Mouse (Mus musculus): Measurements from ENCODE around the gene Trim25.
"Not testable (repeated sequence)": the region's sequence is repeated elsewhere in the genome, so short reads cannot be mapped to it uniquely, and the experiment has no call there.

Trim25 gene

DNA sequence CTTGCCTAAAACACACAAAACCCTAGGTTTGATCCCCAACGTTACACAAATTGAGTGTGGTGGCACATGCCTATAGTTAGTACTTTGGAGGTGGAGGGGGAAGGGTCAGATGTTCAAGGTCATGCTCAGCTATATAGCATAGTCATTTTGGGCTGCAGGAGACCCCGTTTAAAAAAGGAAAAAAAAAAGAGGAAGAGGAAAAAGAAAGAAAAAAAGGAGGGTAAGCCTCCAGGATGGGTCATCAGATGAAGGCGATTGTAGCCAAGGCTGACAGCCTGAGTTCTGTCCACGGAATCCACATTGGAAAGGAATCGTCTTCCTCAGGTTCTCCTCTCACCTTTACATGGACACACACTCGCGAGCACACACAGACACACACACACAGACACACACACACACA lies 4.7 kb upstream of the Trim25 start:
- no peak for DNase-seq (ENCODE audit: inconsistent ontology term)

DNA sequence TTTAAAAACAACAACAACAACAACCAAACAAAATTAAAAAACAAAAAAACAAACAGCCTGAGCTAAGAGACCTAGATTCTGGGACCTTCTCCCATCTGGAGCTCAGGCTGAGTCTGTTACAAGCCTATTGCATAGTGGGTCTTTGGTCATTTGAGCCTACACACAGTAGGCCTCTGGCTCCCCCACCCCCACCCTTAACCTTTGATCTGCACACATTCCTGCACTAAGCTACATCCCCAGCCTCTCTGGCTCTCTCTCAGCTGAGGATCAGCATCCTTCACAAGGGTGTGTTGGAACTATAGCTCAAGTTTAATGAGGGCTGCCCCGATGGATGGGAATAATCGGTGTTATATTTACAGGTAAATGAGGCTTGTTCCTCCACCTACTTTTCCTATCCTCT lies 3.6 kb upstream of the Trim25 start:
- no peak for DNase-seq (ENCODE audit: inconsistent ontology term)

DNA sequence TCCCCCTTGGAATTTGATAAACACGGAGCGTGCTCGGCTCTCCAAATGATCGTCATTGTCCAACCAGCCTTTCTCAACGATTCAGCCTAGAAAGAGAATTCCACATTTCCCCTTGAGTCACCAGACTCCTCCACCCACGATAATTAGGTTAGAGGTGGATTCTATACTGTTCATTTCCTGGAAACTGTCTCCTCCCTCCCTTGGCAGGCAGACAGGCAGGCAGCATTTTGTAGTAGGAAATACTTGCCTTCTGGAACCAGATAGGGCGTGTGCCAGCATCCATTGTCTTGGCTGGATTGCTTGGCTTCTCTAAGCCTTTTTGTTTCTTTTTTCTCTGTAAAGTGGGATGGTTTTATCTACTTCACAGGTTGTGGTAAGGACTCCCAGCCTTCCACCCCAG lies 2.7 kb upstream of the Trim25 start:
- no peak for DNase-seq (ENCODE audit: inconsistent ontology term)

DNA sequence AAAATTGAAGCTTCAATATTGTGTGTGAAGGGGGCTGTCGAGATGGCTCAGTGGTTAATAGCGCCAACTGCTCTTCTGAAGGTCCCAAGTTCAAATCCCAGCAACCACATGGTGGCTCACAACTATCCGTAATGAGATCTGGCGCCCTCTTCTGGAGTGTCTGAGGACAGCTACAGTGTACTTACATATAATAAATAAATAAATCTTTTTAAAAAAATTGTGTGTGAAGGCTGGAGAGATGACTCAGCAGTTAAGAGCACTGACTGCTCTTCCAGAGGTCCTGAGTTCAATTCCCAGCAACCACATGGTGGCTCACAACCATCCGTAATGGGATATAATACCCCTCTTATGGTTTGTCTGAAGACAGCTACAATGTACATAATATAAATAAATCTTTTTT lies 1.8 kb upstream of the Trim25 start:
- DNase-seq (ENCODE audit: inconsistent ontology term), result not testable (repeated sequence)

DNA sequence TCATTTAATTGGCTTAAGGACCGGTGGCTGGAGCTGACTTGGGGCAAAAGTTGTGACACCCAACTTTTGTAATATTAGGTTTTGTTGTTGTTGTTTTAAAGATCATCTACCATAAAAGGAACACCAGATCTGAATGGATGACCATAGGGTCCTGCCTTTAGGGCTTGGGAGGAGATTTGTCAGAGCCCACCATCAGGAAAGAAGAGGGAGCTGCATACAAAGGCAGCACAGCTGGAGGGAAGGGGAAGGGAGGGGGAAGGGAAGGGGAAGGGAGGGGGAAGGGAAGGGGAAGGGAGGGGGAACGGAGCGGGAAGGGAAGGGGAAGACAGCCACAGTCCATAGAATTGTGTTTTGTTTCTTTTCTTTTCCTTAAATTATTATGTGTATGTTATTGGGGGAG lies 770 bp upstream of the Trim25 start:
- DNase-seq (ENCODE audit: inconsistent ontology term), result no peak

DNA sequence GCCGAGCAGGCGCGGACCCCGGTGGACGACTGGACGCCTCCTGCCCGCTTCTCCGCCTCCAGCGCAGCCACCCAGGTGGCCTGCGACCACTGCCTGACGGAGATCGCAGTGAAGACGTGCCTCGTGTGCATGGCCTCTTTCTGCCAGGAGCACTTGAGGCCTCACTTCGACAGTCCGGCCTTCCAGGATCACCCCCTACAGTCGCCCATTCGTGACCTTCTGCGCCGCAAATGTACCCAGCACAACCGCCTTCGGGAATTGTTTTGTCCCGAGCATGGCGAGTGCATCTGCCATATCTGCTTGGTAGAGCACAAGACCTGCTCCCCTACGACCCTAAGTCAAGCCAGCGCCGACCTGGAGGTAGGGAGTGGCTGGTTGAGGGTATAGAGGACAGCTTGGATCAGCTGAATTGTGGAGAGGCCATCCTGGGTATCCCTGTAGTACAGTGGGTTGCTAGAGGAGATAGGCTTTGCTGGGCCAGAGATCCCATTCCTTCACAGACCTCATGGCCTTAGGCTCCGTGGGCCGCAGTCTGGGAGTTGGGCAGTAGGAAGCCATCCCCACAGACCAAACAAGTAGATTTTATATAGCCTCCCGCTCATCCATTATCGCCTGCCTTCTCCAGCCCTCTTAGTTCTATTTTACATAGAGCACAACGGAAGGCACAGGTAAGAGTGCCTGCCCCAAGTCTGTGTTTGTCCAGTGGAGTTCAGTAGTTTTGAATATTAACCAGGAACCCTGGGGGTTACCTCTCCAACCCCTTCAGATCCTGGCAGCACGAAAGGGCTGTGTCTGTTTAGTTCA lies 749 bp downstream of the Trim25 start:
- DNase-seq (ENCODE audit: inconsistent ontology term), result peak; percentile 25

DNA sequence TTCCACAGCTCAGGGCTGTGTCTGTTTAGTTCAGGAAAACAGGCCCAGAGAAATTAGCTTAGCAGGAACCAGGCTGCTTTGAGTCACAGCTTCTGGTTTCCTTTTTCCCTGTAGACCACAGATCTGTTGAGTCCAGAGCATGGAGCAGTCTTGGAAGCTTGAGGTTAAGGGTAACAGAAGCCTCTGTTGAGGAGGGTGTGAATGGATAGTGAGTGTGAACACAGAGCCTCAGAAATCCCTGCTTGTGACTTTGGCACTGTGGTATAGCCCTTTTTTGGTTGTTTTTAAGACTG lies 1.3 kb downstream of the Trim25 start:
- DNase-seq (ENCODE audit: inconsistent ontology term), result no peak

DNA sequence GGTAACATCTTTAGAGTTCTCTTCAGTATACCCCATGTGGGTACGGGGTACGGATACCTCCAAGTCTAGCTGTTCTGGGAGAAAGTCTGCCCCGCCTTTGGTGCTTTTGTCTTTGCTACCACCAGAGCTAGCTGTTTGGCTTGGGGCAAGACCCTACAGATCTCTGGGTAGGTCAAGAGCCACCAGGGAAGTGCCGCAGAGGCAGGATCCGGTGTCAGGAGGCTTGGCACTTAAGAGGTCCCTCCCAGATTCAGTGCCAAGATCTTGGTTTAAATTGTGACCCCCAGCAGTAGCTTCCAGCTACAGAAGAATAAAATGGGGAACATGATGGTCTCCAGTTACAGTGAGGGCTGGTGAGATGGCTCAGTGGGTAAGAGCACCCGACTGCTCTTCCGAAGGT lies 2.4 kb downstream of the Trim25 start:
- no peak for DNase-seq (ENCODE audit: inconsistent ontology term)

DNA sequence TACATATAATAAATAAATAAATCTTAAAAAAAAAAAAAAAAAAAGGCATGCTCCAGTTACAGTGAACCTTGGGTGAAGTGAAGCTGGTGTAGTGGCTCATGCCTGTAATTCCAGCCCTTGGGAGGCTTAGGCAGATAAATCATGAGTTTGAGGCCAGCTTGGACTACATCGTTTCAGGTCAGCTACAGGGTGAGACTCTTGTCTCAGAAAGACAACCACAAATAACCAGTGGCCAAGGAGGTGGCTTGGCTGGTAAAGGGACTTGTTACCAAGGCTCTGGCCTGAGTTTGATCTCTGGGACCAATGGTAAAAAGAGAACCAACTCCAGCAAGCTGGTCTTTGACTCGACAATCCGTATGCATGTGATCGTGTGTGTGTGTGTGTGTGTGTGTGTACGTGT lies 2.9 kb downstream of the Trim25 start:
- no peak for DNase-seq (ENCODE audit: inconsistent ontology term)

DNA sequence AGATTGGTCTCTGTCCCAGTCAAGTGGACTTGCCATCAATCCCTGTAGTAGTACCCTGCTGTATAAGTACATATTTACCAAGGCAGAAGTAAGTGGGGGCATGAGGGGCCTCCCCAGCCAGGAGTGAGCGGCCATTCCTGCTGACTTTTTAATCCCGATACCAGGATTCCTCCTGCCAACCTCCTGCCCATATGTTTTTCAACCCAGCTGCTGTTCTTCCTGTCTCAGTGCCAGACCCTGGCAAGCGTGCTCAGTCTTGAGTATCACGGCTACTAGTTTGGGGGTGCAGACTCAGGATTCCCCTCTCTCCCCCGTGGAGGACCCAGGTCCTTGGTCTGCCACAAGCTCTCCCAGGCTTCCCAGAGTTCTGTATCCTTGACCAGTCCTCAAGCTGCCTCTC lies 3.4 kb downstream of the Trim25 start:
- no peak for DNase-seq (ENCODE audit: inconsistent ontology term)

DNA sequence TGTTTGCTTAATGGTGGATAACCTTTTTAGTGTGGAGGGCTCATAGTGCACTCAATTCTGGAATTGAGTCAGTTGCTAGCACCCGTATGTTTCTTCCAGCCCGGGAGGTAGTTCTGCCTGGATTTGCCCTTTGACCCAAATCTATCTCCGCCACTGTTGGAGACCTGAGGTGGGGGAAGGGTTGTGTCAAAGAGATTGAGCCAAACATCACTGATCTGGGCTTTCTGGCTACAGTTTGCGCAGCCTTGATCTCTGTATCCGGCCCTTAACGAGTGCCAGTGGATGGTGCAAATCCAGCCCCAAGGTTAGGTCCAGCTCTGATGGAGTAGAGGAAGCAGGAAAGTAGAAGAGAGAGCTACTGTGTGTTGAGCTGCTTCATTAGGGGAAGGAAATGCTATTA lies 3.9 kb downstream of the Trim25 start:
- no peak for DNase-seq (ENCODE audit: inconsistent ontology term)

DNA sequence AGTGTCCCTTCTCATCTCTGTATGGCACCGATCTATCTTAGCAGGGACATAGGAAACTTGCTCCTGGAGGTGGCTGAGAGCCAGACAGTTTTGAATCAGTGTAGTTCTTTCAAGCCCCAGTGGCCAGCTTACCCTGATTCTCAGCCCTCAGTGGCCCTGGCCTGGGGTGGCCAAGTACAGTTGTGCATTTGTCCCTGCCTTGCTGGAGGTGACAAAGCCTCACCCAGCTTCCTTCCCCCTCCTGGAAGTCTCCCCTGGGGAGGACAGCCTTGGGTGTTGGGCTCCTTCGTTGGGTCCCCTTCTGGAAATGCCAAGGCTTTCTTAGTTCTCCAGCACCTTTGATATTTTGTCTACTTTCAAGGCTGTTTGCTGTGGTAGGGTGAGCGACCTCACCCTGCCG lies 4.5 kb downstream of the Trim25 start:
- DNase-seq (ENCODE audit: inconsistent ontology term), result no peak

DNA sequence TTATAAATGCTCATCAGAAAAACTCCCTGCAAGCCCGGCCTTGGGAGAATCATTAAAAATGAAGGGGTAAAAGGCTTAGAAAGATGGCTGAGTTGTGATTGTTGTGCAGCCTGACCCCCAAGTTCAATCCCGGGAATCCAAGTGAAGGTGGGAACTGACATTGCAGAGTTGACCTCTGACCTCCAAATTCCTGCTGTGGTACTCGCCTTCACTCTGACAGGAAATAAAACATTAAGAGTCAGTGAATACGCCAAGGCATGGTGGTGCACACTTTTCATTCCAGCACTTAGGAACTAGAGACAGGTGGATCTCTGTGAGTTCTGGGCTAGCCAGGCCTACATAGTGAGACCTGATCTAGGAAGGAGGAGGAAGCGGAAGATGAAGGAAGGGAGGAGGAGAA lies 6.3 kb downstream of the Trim25 start:
- DNase-seq (ENCODE audit: inconsistent ontology term), result no peak

DNA sequence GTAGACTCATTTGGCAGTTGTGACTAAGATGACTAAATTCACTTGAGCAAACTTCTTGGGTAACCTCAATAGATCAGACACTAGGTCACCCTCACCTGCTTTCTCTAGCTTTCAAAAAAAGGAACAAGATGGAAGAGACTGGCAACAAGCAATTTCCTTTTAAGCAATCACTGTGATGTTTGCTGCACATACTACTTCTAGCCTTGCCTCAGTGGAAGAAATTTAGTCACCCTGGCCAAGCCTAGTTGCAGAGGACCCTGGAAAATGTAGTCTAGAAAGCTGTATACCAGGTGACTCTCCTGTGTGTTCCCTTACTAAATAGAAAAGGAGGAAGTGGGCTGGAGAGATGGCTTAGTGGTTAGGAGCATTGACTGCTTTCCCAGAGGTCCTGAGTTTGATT lies 7.2 kb downstream of the Trim25 start:
- no peak for DNase-seq (ENCODE audit: inconsistent ontology term)

DNA sequence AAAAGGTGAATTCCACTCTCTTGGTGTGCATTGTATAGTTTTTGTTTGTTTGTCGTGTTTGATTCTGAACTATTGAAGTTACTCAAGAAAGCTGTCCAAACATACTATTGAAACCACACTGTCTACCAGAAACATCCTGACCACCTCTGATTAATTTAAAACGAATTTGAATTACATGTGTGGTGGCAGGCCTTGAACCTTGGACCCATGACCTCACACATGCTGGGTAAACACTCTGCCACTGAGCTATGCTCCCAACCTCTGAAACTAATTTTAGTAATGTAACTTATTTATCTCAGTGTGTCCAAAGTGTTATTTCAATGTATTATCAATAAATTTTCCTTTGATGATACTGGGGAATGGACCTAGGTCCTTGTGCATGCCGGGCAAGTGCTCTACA lies 8.4 kb downstream of the Trim25 start:
- no peak for DNase-seq (ENCODE audit: inconsistent ontology term)

DNA sequence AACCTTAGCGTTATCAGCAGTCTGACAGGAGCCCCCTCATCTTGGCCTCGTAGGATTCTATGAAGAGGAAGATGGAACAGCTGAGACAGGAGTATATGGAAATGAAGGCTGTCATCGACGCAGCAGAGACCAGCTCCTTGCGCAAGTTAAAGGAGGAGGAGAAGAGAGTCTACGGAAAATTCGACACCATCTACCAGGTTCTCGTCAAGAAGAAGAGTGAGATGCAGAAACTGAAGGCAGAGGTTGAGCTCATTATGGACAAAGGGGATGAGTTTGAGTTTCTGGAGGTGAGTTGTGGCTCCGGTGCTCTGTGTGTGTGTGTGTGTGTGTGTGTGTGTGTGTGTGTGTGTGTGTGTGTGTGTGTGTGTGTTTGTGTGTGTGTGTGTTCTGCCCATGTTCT lies 9.9 kb downstream of the Trim25 start:
- DNase-seq (ENCODE audit: inconsistent ontology term), result no peak

DNA sequence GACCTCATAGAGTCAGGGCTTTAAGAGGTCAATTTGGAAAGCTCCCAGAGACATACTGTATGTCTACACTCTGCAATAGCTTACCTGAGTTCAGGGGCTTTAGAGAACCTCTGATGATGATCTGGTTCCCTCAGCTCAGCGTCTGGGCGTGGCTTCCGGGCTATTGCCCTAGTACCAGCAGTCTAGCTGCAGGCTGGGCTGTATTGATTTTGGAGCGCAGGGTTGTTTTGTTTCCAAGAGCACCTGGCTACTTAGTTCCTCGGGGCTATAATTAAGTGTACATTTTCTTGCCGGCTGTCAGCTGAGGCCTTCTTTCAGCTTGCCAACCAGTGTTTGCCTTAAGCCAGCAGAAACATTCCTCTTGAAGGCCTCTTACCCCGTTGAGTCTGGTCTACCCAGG lies 10.3 kb downstream of the Trim25 start:
- DNase-seq (ENCODE audit: inconsistent ontology term), result no peak

DNA sequence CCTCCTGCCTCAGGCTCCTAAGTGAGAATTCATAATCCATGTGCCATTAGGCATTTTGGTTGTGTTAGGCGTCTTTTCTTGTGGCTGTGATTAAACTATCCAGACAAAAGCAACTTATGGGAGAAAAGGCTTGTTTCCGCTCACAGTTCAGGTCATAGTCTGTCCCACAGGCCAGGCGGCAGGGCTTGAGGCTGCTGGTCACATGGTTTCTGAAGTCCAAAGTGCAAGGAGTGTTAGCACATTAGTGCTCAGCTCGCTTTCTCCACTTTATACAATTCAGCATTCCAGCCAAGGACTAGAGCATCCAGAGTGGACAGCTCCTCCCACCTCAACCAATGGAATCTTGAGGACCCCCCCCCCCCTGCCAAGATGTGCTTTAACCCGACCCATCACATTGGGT lies 13.1 kb downstream of the Trim25 start:
- no peak for DNase-seq (ENCODE audit: inconsistent ontology term)

DNA sequence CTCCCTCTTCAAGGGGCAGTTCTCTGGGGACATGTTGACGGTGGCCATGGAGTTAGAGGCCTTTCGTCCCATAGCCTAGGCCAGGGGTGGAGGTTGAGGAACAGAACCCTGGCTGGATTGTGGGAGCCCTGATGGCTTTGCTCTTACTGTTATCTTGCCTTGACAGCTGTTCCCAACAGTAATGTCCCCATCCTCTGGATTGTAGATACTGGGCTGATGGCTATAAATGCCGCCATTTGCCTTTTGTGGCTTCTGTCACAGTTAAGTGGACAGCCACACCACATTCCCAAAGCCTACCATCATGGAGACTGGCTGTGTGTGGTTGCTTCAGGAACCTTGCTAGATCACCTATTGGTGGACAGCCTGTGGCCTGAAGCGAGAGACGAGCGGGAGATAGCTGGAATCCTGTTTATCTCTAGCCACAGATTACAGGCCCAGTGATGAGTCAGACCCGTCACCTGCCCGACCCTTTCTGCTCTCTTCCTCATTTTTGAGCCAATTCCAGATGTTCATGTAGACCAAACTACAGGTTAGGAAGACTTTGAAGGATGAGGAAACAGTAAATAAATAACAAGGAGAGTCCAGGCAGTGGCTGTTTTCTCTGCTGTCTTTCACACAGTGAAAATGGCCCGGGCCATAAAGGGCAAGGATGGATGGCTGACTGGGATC lies 18.5 kb downstream of the Trim25 start:
- DNase-seq (ENCODE audit: inconsistent ontology term), result no peak

DNA sequence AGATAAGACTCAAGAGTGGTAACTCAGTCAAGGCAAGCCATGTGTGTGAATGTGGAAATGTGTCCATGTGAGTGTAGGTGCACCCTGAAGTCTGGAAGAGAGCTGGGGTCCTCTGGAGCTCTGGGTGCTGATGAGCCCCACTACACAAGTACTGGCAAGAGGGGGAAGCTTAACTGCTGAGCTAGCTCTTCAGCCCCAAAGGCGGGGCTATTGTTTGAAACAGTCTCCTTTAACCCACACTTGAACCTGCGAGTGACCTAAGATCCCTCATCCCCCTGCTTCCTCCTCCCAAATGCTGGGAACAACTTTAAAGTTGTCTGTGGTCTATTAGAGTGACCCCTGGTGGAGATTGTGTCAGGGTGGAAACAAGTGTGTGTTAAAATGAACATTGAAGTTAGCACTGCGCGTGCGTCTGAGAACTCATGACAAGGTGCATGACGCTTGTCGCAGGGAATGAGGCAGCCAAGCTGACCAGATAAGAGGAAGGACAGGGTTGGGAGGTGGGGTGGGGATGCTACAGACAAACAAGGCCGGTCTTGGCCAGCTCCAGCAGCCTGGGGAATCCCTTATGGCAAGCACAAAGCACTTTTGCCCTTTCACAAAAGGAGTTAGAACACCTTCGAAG lies 21.6 kb downstream of the Trim25 start:
- DNase-seq (ENCODE audit: inconsistent ontology term), result no peak

DNA sequence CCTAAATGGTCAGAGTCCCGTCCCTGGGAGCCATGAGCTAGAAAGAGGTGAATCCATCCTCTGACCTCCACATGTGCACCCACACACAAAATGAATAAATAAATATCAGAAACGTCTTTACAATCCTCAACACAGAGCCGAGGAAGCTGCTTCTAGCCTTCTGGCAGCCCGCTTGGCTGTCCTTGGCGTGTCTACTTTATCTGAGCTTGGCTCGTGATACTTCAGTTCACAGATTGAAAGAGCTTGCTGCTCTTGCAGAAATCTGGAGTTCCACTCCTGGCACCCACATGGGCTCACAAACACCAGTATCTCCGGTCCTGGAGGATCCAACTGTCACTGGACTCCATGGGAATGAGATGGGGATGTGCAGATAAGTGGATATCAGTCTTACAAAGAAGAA lies 22.5 kb downstream of the Trim25 start:
- no peak for DNase-seq (ENCODE audit: inconsistent ontology term)

DNA sequence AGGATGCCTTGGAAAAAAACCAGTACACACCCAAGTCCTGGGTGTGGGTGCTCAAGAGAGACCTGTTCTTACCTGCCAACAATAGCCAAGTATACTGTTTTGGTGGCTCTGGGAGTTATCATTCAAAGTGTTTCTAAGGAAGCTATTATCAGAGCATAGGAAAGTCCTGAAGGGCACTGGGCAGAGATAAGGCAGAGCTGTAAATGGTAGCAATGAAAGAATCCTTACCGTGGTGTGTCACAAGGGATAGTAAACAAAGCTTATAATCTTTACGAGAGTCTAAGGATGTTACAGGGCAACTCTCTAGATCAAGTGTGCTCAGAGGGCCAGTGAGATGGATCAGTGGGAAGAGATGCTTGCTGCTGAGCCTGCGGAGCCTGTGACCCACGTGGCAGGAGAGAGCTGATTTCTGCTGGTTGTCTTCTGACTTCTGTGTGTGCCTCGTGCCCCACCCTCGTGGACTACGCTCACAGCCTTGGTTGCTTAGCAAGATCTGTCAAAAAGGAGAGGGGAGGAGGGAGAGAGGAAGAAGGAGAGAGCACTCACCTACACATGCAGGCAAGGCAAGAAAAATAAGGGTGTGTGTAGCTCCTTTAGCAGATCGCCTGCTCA lies 23.1 kb downstream of the Trim25 start:
- no peak for DNase-seq (ENCODE audit: inconsistent ontology term)

DNA sequence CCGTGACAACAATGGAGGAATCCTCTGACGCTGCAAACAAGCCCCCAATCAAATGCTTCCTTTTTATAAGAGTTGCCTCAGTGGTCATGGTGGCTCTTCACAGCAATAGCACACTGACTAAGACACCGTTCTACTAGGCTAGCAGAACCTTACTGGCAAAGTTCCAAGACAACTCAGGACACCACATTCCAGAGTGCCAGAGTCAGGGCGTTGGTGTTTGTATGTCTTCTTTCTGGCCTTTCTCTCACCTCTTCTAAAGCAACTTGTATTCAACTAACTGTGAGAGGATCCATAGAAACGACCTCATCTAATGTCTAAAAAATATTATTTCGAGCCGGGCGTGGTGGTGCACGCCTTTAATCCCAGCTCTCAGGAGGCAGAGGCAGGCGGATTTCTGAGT lies 24.3 kb downstream of the Trim25 start:
- DNase-seq (ENCODE audit: inconsistent ontology term), result peak; percentile 36

Data from Muller cell, postnatal 12 days (primary cell).